Mouse (Mus musculus) midbrain, embryonic 14.5 days (tissue): ENCODE results near the gene Slc1a3. TPM values are rescaled to one million over a fixed set of nuclear protein-coding genes. Genes with fewer than 3 reads are reported as not detected.
"Not testable (repeated sequence)": the region's sequence is repeated elsewhere in the genome, so short reads cannot be mapped to it uniquely, and the experiment has no call there.

ENCODE experiments used
- ATAC-seq: fragments of 200-750 bp; cut with Nextera tagmentation; 2 replicates; pipeline ENCODE4 v1.8.0; 2017; ENCODE audit warnings: moderate number of reproducible peaks, moderate library complexity; ENCODE audit not compliant: low FRiP score, low TSS enrichment
- DNase-seq: peaks from one replicate; pipeline ENCODE4 v3.0.0-alpha.2; 2015
- H3K27ac ChIP-seq: fragments of 300-500 bp; sonication (generic); replicated peaks from 2 replicates; pipeline ENCODE4 v1.5.1; 2014; ENCODE audit warnings: mild to moderate bottlenecking, low read depth, low read length, moderate library complexity
- H3K27me3 ChIP-seq: fragments of 300-500 bp; sonication (generic); 2 replicates; pipeline ENCODE4 v1.6.1; 2014; ENCODE audit warnings: low read length, control low read depth, mixed read lengths; ENCODE audit not compliant: control insufficient read depth, insufficient read depth
- H3K36me3 ChIP-seq: fragments of 300-500 bp; sonication (generic); 2 replicates; pipeline ENCODE4 v1.6.1; 2014; ENCODE audit warnings: low read length, control low read depth; ENCODE audit not compliant: control insufficient read depth, insufficient read depth
- H3K4me1 ChIP-seq: fragments of 300-500 bp; sonication (generic); 2 replicates; pipeline ENCODE4 v1.6.1; 2014; ENCODE audit warnings: mild to moderate bottlenecking, antibody characterized with exemption, low read length, control low read depth; ENCODE audit not compliant: control insufficient read depth, insufficient read depth
- H3K4me2 ChIP-seq: fragments of 300-500 bp; sonication (generic); 2 replicates; pipeline ENCODE4 v1.6.1; 2014; ENCODE audit warnings: mild to moderate bottlenecking, low read length, moderate library complexity
- H3K4me3 ChIP-seq: fragments of 300-500 bp; sonication (generic); replicated peaks from 2 replicates; pipeline ENCODE4 v1.5.1; 2014; ENCODE audit warnings: low read depth, low read length
- H3K9ac ChIP-seq: fragments of 300-500 bp; sonication (generic); replicated peaks from 2 replicates; pipeline ENCODE4 v1.6.1; 2014; ENCODE audit warnings: mild to moderate bottlenecking, low read length, moderate library complexity
- H3K9me3 ChIP-seq: fragments of 300-500 bp; sonication (generic); 2 replicates; pipeline ENCODE4 v1.6.1; 2016; ENCODE audit warnings: low read length, control low read depth, mixed read lengths; ENCODE audit not compliant: control insufficient read depth
- whole genome bisulfite sequencing: fragments of 180-500 bp; shearing (Covaris S2); extraction: QIAGEN DNeasy Blood & Tissue Kit; methylation state at CpG from one replicate; pipeline ENCODE4 v1.1.7; 2014; 5-methylcytosine and 5-hydroxymethylcytosine counted together
- polyA plus RNA-seq: library from polyadenylated mRNA; unstranded; fragments of >200 nt; fragmentation: Nextera tagmentation; extraction: Ambion mirVana; gene quantifications from 2 replicates; pipeline ENCODE4 v1.2.1, GENCODE M21; 2014

The Slc1a3 gene
- polyA plus RNA-seq, 1 experiment from 2014 or later, result 138 TPM

DNA sequence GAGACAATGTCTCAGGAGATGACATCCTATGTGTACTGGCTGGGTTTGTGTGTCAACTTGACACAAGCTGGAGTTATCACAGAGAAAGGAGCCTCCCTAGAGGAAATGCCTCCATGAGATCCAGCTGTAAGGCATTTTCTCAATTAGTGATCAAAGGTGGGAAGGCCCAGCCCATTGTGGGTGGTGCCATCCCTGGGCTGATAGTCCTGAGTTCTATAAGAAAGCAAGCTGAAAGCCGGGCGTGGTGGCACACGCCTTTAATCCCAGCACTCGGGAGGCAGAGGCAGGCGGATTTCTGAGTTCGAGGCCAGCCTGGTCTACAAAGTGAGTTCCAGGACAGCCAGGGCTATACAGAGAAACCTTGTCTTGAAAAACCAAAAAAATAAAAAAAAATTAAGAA, 20.4 kb downstream of the Slc1a3 start:
- not testable (repeated sequence) for H3K27ac ChIP-seq, H3K27me3 ChIP-seq, H3K9me3 ChIP-seq, H3K4me1 ChIP-seq, H3K36me3 ChIP-seq, DNase-seq, H3K4me2 ChIP-seq, H3K9ac ChIP-seq, H3K4me3 ChIP-seq, ATAC-seq
- WGBS, result 88% methylated on average over 5 of the region's 6 CpGs

- ATAC-seq (no peak), DNase-seq (no peak)
- no peak overlapping the region for H3K4me3 ChIP-seq
- H3K27me3 ChIP-seq, result no peaks in the 10 kb centered on the region
- no peaks in the 10 kb centered on the region for H3K36me3 ChIP-seq
- no peak overlapping the region for H3K9ac ChIP-seq
- no peak overlapping the region for H3K4me2 ChIP-seq
- H3K4me1 ChIP-seq, result no peaks in the 10 kb centered on the region
- WGBS, result 93% methylated on average over 4 of the region's 4 CpGs
- H3K9me3 ChIP-seq, result no peaks in the 10 kb centered on the region
- H3K27ac ChIP-seq, result no peak overlapping the region
These were observed 23.7 kb downstream of the Slc1a3 start for GRCm38 (mm10) chr15:8686846-8687245.

DNA sequence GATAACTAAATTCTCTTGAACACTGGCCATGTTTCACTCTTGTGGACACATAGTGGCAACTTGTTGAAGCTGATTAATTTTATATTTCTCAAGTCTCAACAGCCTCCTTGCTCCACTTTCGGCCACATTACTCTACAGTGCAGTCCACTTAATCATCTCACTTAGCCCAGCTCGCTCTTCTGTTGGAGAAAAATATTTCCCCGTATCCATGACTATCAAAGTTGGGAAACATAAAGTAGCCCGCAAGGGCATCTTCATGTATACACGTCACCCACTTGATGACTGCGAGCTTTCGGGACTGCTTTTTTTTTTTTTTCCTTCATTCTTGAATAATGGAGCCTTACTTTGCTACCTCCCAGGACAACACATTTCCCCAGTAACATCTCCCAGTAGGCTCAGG, 25.1 kb downstream of the Slc1a3 start:
- Histone ChIP-seq H3K36me3 (no peaks in the 10 kb centered on the region), H3K4me1 (no peaks in the 10 kb centered on the region), H3K9ac (no peak overlapping the region), H3K27me3 (no peaks in the 10 kb centered on the region), H3K4me3 (no peak overlapping the region), H3K9me3 (no peaks in the 10 kb centered on the region), H3K27ac (no peak overlapping the region), H3K4me2 (no peak overlapping the region)
- ATAC-seq, result no peak
- WGBS, result 93% methylated on average over 7 of the region's 7 CpGs
- no peak for DNase-seq

- no peaks in the 10 kb centered on the region for H3K36me3 ChIP-seq
- no peak overlapping the region for H3K9ac ChIP-seq
- H3K9me3 ChIP-seq, result no peaks in the 10 kb centered on the region
- H3K4me3 ChIP-seq, result no peak overlapping the region
- no peak for DNase-seq
- ATAC-seq, result no peak
- 97% methylated on average over 3 of the region's 3 CpGs for WGBS
- H3K4me2 ChIP-seq, result no peak overlapping the region
- no peak overlapping the region for H3K27ac ChIP-seq
- H3K27me3 ChIP-seq, result no peaks in the 10 kb centered on the region
- no peaks in the 10 kb centered on the region for H3K4me1 ChIP-seq
These were observed 26.3 kb downstream of the Slc1a3 start for GRCm38 (mm10) chr15:8684263-8684662.

- no peaks in the 10 kb centered on the region for H3K4me1 ChIP-seq
- no peaks in the 10 kb centered on the region for H3K9me3 ChIP-seq
- H3K27ac ChIP-seq, result no peak overlapping the region
- H3K4me2 ChIP-seq, result no peak overlapping the region
- H3K9ac ChIP-seq, result no peak overlapping the region
- no peak for DNase-seq
- H3K27me3 ChIP-seq, result no peaks in the 10 kb centered on the region
- H3K4me3 ChIP-seq, result no peak overlapping the region
- H3K36me3 ChIP-seq, result no peaks in the 10 kb centered on the region
- 91% methylated on average over 3 of the region's 3 CpGs for WGBS
- no peak for ATAC-seq
These were observed 27.7 kb downstream of the Slc1a3 start for GRCm38 (mm10) chr15:8682871-8683270.

DNA sequence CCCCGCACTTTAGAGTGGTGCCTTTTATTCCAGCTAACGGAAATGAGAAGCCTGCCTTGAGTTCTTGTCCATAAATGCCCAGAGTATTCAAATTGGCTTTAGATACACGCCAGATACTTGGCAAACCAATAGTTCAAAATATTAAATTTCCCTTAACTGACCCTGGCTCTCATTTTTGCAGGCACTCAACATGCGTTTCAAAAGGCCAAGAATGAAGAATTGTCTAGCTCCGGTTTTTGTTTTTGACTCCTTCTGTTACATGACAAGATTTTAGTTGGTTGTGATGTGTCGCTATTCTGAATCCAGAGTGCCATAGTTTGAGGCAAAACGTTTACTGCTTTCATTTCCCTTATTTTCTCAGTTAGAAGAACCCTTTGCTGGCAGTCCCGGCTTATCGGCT, 28.1 kb downstream of the Slc1a3 start:
- Histone ChIP-seq H3K4me3 (no peak overlapping the region), H3K4me2 (no peak overlapping the region), H3K27me3 (no peaks in the 10 kb centered on the region), H3K27ac (no peak overlapping the region), H3K4me1 (no peaks in the 10 kb centered on the region), H3K9ac (no peak overlapping the region), H3K9me3 (no peaks in the 10 kb centered on the region), H3K36me3 (no peaks in the 10 kb centered on the region)
- WGBS, result 87% methylated on average over 9 of the region's 9 CpGs
- DNase-seq, result no peak
- ATAC-seq, result no peak

DNA sequence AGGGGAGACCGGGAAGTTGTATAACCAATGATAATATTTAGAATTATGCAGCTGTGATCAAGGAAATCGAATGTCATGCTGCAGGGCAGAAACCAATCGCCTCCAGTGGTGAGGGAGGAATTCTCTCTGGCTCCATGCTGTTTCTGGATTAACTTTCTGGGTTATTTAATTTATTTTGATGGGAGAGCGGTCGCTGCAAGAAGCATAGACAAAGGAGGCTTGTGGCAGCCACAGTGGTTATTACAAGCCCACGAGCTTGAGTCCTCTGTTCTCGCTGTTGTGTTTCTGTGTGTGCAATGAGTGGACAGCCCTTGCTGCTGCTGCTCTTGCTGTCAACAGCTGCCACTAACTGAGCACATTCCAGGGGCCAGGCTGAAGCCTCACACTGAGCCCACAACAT, 28.6 kb downstream of the Slc1a3 start:
- no peak overlapping the region for H3K4me3 ChIP-seq
- H3K4me2 ChIP-seq, result no peak overlapping the region
- no peaks in the 10 kb centered on the region for H3K27me3 ChIP-seq
- DNase-seq (no peak), ATAC-seq (no peak)
- H3K27ac ChIP-seq, result no peak overlapping the region
- no peak overlapping the region for H3K9ac ChIP-seq
- WGBS, result 51% methylated on average over 7 of the region's 7 CpGs
- no peaks in the 10 kb centered on the region for H3K4me1 ChIP-seq
- no peaks in the 10 kb centered on the region for H3K36me3 ChIP-seq
- H3K9me3 ChIP-seq, result no peaks in the 10 kb centered on the region

- H3K9ac ChIP-seq, result no peak overlapping the region
- H3K9me3 ChIP-seq, result no peaks in the 10 kb centered on the region
- 90% methylated on average over 5 of the region's 5 CpGs for WGBS
- H3K36me3 ChIP-seq, result no peaks in the 10 kb centered on the region
- no peak overlapping the region for H3K4me3 ChIP-seq
- H3K4me2 ChIP-seq, result no peak overlapping the region
- ATAC-seq (no peak), DNase-seq (no peak)
- H3K4me1 ChIP-seq, result no peaks in the 10 kb centered on the region
- no peak overlapping the region for H3K27ac ChIP-seq
- no peaks in the 10 kb centered on the region for H3K27me3 ChIP-seq
These were observed 29.6 kb downstream of the Slc1a3 start for GRCm38 (mm10) chr15:8681009-8681408.

- DNase-seq, result no peak
- Histone ChIP-seq H3K9me3 (no peaks in the 10 kb centered on the region), H3K4me1 (no peaks in the 10 kb centered on the region), H3K27me3 (no peaks in the 10 kb centered on the region), H3K27ac (no peak overlapping the region), H3K36me3 (no peaks in the 10 kb centered on the region), H3K4me2 (no peak overlapping the region), H3K9ac (no peak overlapping the region), H3K4me3 (no peak overlapping the region)
- 94% methylated on average over 2 of the region's 2 CpGs for WGBS
- no peak for ATAC-seq
These were observed 33.6 kb downstream of the Slc1a3 start for GRCm38 (mm10) chr15:8676959-8677358.
